Mouse (Mus musculus): ENCODE measurements around the gene Bola2. TPM values are rescaled to one million over a fixed set of nuclear protein-coding genes. Genes with fewer than 3 reads are reported as not detected.

The Bola2 gene
- polyA plus RNA-seq, 1 experiment: 39.6 TPM

DNA sequence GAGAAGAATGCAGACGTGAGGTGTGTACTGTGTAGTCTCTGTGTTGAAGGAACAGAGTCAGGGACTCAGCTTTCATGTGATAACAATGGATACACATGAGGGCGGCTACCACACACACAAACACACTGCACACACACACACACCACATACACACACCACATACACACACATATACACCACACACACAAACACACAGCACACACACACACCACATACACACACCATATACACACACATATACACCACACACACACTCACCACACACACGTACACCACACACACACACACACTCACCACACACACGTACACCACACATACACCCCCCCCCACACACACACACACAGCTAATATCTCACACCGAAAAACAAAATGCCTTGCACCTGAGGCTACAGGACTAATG, 46.3 kb downstream of the Bola2 start:
- DNase-seq: no peak
- 72% methylated on average over 5 of the region's 5 CpGs for WGBS
- Histone ChIP-seq H3K4me3 (replicated peaks; ENCODE audit: extremely low read depth, low read depth, low read length) (no peak overlapping the region), H3K4me1 (ENCODE audit: control insufficient read depth, insufficient read depth, low read length) (peaks cover 2% of the 10 kb centered on the region; the same call in 1 of the 2 replicates)
- TF ChIP-seq POLR2A (IDR thresholded peaks at IDR 0.05; ENCODE audit: borderline replicate concordance, extremely low read depth, low read depth, low read length) (no peak), CTCF (IDR thresholded peaks at IDR 0.05; ENCODE audit: insufficient read depth, low read length) (no peak)

DNA sequence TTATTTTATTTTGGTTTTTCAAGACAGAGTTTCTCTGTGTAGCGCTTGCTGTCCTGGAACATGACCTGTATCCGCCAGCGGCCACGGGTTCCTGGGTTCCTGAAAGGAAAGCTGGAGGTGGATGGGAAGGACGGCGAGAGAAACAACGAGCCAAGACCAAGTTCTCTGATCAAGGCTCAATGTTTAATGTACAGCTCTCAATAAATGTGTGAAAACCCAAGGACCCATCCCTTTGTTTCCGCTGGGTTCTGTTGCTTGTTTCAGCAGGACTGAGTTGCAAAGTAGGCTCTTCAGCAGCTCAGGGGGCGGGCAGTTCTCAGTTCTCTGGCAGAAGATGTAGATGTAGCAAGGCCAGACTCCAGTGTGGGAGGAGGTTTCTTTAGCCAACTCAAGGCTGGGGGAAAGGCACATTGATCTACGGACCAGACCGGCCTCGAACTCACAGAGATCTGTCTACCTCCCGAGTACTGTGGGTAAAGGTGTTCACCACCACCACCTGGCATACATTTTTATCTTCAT, 46.8 kb downstream of the Bola2 start:
- WGBS: 86% methylated on average over 13 of the region's 13 CpGs
- DNase-seq: no peak
- TF ChIP-seq CTCF (IDR thresholded peaks at IDR 0.05; ENCODE audit: insufficient read depth, low read length): no peak
- TF ChIP-seq POLR2A (IDR thresholded peaks at IDR 0.05; ENCODE audit: borderline replicate concordance, extremely low read depth, low read depth, low read length): no peak
- no peak overlapping the region for H3K4me3 ChIP-seq (replicated peaks; ENCODE audit: extremely low read depth, low read depth, low read length)
- H3K4me1 ChIP-seq (ENCODE audit: control insufficient read depth, insufficient read depth, low read length): peaks cover 4% of the 10 kb centered on the region; the same call in 1 of the 2 replicates

- WGBS: 75% methylated on average over 12 of the region's 12 CpGs
- no peak overlapping the region for H3K4me3 ChIP-seq (replicated peaks; ENCODE audit: extremely low read depth, low read depth, low read length)
- H3K4me1 ChIP-seq (ENCODE audit: control insufficient read depth, insufficient read depth, low read length): peaks cover 6% of the 10 kb centered on the region
- no peak for DNase-seq
- TF ChIP-seq POLR2A (IDR thresholded peaks at IDR 0.05; ENCODE audit: borderline replicate concordance, extremely low read depth, low read depth, low read length) (peak; percentile 16; the same call in 1 of the 2 replicates), CTCF (IDR thresholded peaks at IDR 0.05; ENCODE audit: insufficient read depth, low read length) (no peak)
Observed at GRCm38 (mm10) chr7:126746066-126746465, 50.9 kb downstream of the Bola2 start.

DNA sequence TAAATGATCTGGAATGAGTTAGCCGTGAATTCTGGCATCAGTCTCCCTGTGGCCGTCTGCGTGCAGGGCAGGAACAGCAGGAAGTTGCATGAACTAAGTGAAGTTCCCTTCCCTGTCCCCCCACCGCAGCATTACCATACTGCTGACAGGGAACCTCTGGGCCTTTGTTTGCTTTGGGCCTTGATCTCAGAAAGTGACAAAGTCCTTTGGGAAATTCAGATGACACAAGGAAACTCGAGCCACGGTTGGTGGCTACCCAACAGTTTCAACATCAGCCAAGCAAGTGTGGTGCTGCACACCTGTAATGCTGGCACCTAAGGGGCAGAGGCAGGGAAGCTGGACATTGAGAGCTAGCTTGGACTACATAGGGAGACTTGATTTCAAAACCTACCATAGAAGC, 51.6 kb downstream of the Bola2 start:
- Histone ChIP-seq H3K4me3 (replicated peaks; ENCODE audit: extremely low read depth, low read depth, low read length) (no peak overlapping the region), H3K4me1 (ENCODE audit: control insufficient read depth, insufficient read depth, low read length) (peaks cover 6% of the 10 kb centered on the region)
- whole genome bisulfite sequencing: 13% methylated on average over 6 of the region's 6 CpGs
- TF ChIP-seq POLR2A (IDR thresholded peaks at IDR 0.05; ENCODE audit: borderline replicate concordance, extremely low read depth, low read depth, low read length): peak; percentile 11; the same call in 1 of the 2 replicates
- no peak for TF ChIP-seq CTCF (IDR thresholded peaks at IDR 0.05; ENCODE audit: insufficient read depth, low read length)
- DNase-seq: no peak

- WGBS: 38% methylated on average over 7 of the region's 7 CpGs
- no peak overlapping the region for H3K4me3 ChIP-seq (replicated peaks; ENCODE audit: extremely low read depth, low read depth, low read length)
- H3K4me1 ChIP-seq (ENCODE audit: control insufficient read depth, insufficient read depth, low read length): peaks cover 6% of the 10 kb centered on the region
- TF ChIP-seq POLR2A (IDR thresholded peaks at IDR 0.05; ENCODE audit: borderline replicate concordance, extremely low read depth, low read depth, low read length) (no peak), CTCF (IDR thresholded peaks at IDR 0.05; ENCODE audit: insufficient read depth, low read length) (no peak)
- no peak for DNase-seq
Observed at GRCm38 (mm10) chr7:126748824-126749223, 53.6 kb downstream of the Bola2 start.

Other genes with a start within 250 kb of the Bola2 start
- gene Atp2a1, start 232.3 kb upstream of the Bola2 start, polyA plus RNA-seq (2012; rRNA removed): 10.7 and 289 TPM in 2 replicates
- gene Sh2b1, start 220.0 kb upstream of the Bola2 start, polyA plus RNA-seq (2012; rRNA removed): 58.1 and 62.4 TPM in 2 replicates
- gene Tufm, start 208.0 kb upstream of the Bola2 start, polyA plus RNA-seq (2012; rRNA removed): 53.1 and 71.0 TPM in 2 replicates
- 152 and 216 TPM in 2 replicates for gene Atxn2l, start 192.0 kb upstream of the Bola2 start, polyA plus RNA-seq (2012; rRNA removed)
- gene Eif3c, start 129.0 kb upstream of the Bola2 start, polyA plus RNA-seq (2012; rRNA removed): 71.6 and 83.9 TPM in 2 replicates
- 17.6 and 18.1 TPM in 2 replicates for gene Apobr, start 110.5 kb upstream of the Bola2 start, polyA plus RNA-seq (2012; rRNA removed)
- 63.8 and 104 TPM in 2 replicates for gene Cln3, start 109.6 kb upstream of the Bola2 start, polyA plus RNA-seq (2012; rRNA removed)
- 0.43 and 0.79 TPM in 2 replicates for gene Il27, start 100.5 kb upstream of the Bola2 start, polyA plus RNA-seq (2012; rRNA removed)
- gene Nupr1, start 64.5 kb upstream of the Bola2 start, polyA plus RNA-seq (2012; rRNA removed): 48.1 and 102 TPM in 2 replicates
- gene Sgf29, start 46.1 kb upstream of the Bola2 start, polyA plus RNA-seq (2012; rRNA removed): 36.4 and 43.4 TPM in 2 replicates
- gene Sult1a1, start 19.0 kb upstream of the Bola2 start, polyA plus RNA-seq (2012; rRNA removed): 55.6 and 69.2 TPM in 2 replicates
- gene Slx1b, start 383 bp downstream of the Bola2 start, polyA plus RNA-seq (2012; rRNA removed): 23.4 and 27.7 TPM in 2 replicates
- gene Coro1a, start 12.4 kb downstream of the Bola2 start, polyA plus RNA-seq (2012; rRNA removed): 208 and 229 TPM in 2 replicates
- 500 and 548 TPM in 2 replicates for gene Mapk3, start 64.2 kb downstream of the Bola2 start, polyA plus RNA-seq (2012; rRNA removed)
- 18.4 and 35.7 TPM in 2 replicates for gene Gdpd3, start 70.9 kb downstream of the Bola2 start, polyA plus RNA-seq (2012; rRNA removed)
- gene Ypel3, start 81.6 kb downstream of the Bola2 start, polyA plus RNA-seq (2012; rRNA removed): 390 and 597 TPM in 2 replicates
- gene Tbx6, start 86.1 kb downstream of the Bola2 start, polyA plus RNA-seq (2012; rRNA removed): 8.7 and 9.5 TPM in 2 replicates
- gene Ppp4c, start 97.1 kb downstream of the Bola2 start, polyA plus RNA-seq (2012; rRNA removed): 135 and 156 TPM in 2 replicates
- gene Fam57b, start 102.3 kb downstream of the Bola2 start, polyA plus RNA-seq (2012; rRNA removed): 11.9 and 13.3 TPM in 2 replicates
- not detected in 2 replicates for gene 4930451I11Rik, start 136.2 kb downstream of the Bola2 start, polyA plus RNA-seq (2012; rRNA removed)
- gene Doc2a, start 152.0 kb downstream of the Bola2 start, polyA plus RNA-seq (2012; rRNA removed): 0.22 and 0.74 TPM in 2 replicates
- gene Hirip3, start 166.6 kb downstream of the Bola2 start, polyA plus RNA-seq (2012; rRNA removed): 6.2 and 7.5 TPM in 2 replicates
- gene Ino80e, start 167.0 kb downstream of the Bola2 start, polyA plus RNA-seq (2012; rRNA removed): 66.0 and 68.9 TPM in 2 replicates
- gene Taok2, start 189.3 kb downstream of the Bola2 start, polyA plus RNA-seq (2012; rRNA removed): 174 and 210 TPM in 2 replicates
- 83.6 and 92.9 TPM in 2 replicates for gene Tmem219, start 227.5 kb downstream of the Bola2 start, polyA plus RNA-seq (2012; rRNA removed)
- gene Kctd13, start 233.5 kb downstream of the Bola2 start, polyA plus RNA-seq (2012; rRNA removed): 22.4 and 24.5 TPM in 2 replicates

Measured in lung, adult 2 months (tissue).